Mouse (Mus musculus) liver, embryonic 14.5 days (tissue): Measurements from ENCODE around the gene Tmem81. TPM values are rescaled to one million over a fixed set of nuclear protein-coding genes. Genes with fewer than 3 reads are reported as not detected.

Experiments used
- ATAC-seq: fragments of 200-750 bp; cut with Nextera tagmentation; 2 replicates; pipeline ENCODE4 v1.8.0; 2017; ENCODE audit warnings: moderate number of reproducible peaks, mild to moderate bottlenecking, moderate library complexity; ENCODE audit not compliant: insufficient read depth
- DNase-seq, 3 experiments: peaks; one replicate each; pipeline ENCODE4 v3.0.0-alpha.2; 2012 to 2013; ENCODE audit warnings: low read depth in 3 of 3, low spot score in 3 of 3
- H3K27ac ChIP-seq: fragments of 300-500 bp; sonication (generic); 2 replicates; pipeline ENCODE4 v1.5.1; 2014; ENCODE audit warnings: moderate library complexity, mild to moderate bottlenecking, control low read depth, inconsistent platforms
- H3K27me3 ChIP-seq: fragments of 300-500 bp; sonication (generic); 2 replicates; pipeline ENCODE4 v1.6.1; 2014; ENCODE audit warnings: mild to moderate bottlenecking, low read length, moderate library complexity; ENCODE audit not compliant: control insufficient read depth, insufficient read depth
- H3K36me3 ChIP-seq: fragments of 300-500 bp; sonication (generic); replicated peaks from 2 replicates; pipeline ENCODE4 v1.6.1; 2014; ENCODE audit warnings: low read depth; ENCODE audit not compliant: control insufficient read depth, insufficient read depth
- H3K4me1 ChIP-seq, 2 experiments: fragments of 200-500 bp in 1 of 2; fragments of 300-500 bp in 1 of 2; sonication (generic) in 1 of 2; replicated peaks; 2 replicates each; pipeline ENCODE4 v1.6.1; 2012 to 2014; ENCODE audit warnings: antibody characterized with exemption in 1 of 2, inconsistent platforms in 1 of 2, low read length in 1 of 2; ENCODE audit not compliant: control insufficient read depth in 2 of 2, insufficient read depth in 2 of 2
- H3K4me2 ChIP-seq: fragments of 300-500 bp; sonication (generic); 2 replicates; pipeline ENCODE4 v1.6.1; 2014; ENCODE audit warnings: low read depth, mild to moderate bottlenecking, control low read depth, moderate library complexity
- H3K4me3 ChIP-seq, 2 experiments: fragments of 200-500 bp in 1 of 2; fragments of 300-500 bp in 1 of 2; sonication (generic) in 1 of 2; 2 replicates each; pipeline ENCODE4 v1.5.1; 2012 to 2014; ENCODE audit warnings: low read depth in 2 of 2, low read length in 2 of 2, mild to moderate bottlenecking in 2 of 2, control low read depth in 1 of 2, inconsistent platforms in 1 of 2, moderate library complexity in 1 of 2; ENCODE audit not compliant: insufficient read depth in 1 of 2
- H3K9ac ChIP-seq: fragments of 300-500 bp; sonication (generic); replicated peaks from 2 replicates; pipeline ENCODE4 v1.6.1; 2014; ENCODE audit warnings: mild to moderate bottlenecking, control low read depth, moderate library complexity
- H3K9me3 ChIP-seq: fragments of 300-500 bp; sonication (generic); 2 replicates; pipeline ENCODE4 v1.6.1; 2016; ENCODE audit warnings: low read length, mixed read lengths; ENCODE audit not compliant: control insufficient read depth
- CTCF ChIP-seq: IDR thresholded peaks from 2 replicates; pipeline ENCODE4 v1.5.1; 2016; ENCODE audit warnings: antibody characterized with exemption, low read depth, control low read depth
- EP300 ChIP-seq: IDR thresholded peaks from 2 replicates; pipeline ENCODE4 v1.6.1; 2016; ENCODE audit warnings: antibody characterized with exemption, low read depth
- WGBS: fragments of 180-500 bp; shearing (Covaris S2); extraction: QIAGEN DNeasy Blood & Tissue Kit; methylation state at CpG from one replicate; pipeline ENCODE4 v1.1.7; 2014; ENCODE audit not compliant: insufficient replicate concordance; 5-methylcytosine and 5-hydroxymethylcytosine counted together
- polyA plus RNA-seq, 2 experiments: library from polyadenylated mRNA; depleted of rRNA in 1 of 2; stranded (reverse) in 1 of 2; unstranded in 1 of 2; fragments of >200 nt; fragmentation: Nextera tagmentation in 1 of 2; extraction: Ambion mirVana in 1 of 2; gene quantifications; 2 replicates each; pipeline versions ENCODE4 v1.2.1 to v1.2.3; 2012 to 2014

Gene Tmem81
- polyA plus RNA-seq, 2 experiments = 0.88 to 1.3 TPM

DNA sequence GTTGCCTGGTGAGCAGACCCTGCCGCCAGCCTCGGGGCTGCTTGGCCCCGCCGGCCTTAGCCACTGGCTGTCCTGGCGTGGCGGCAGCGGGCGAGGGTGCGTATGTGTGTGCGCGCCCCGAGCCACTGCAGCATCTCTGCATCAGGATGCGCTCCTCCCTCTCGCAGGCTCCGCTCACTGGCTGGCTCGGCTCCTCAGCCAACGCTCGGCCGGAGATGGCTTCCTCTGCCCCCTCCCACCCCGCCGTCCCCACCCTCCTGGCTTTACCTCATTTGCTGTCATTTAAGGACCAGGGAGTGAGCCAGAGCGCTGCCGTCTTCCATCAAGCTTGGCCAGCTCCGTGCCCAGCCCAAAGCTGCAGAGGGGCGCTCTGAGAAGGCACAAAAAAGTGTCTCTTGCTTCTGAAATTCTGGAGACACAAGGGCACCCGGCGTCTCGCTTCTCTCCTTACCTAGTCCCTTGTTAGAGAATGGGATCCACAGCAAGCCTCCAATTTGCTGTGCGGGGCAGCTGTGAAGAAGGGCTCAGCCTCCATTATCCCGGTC, 36.8 kb downstream of the Tmem81 start, which contains the start of gene Cntn2:
Gene Cntn2 (minus strand): TSS at position 495 of the 545 bp plus-strand sequence.
- no peak for DNase-seq
- H3K27ac ChIP-seq = no peak within 1 kb of the TSS
- TF ChIP-seq CTCF (no peak), EP300 (no peak)
- no peak for ATAC-seq
- no peaks in the 10 kb centered on the region for H3K9me3 ChIP-seq
- no peak within 1 kb of the TSS for H3K9ac ChIP-seq
- no peaks in the 10 kb centered on the region for H3K4me1 ChIP-seq
- peaks cover 32% of the 10 kb centered on the region for H3K27me3 ChIP-seq
- no peak within 1 kb of the TSS for H3K4me3 ChIP-seq
- 5% methylated on average over 28 of the region's 30 CpGs for WGBS
- H3K36me3 ChIP-seq = no peaks in the 10 kb centered on the region
- H3K4me2 ChIP-seq = no peak within 1 kb of the TSS

DNA sequence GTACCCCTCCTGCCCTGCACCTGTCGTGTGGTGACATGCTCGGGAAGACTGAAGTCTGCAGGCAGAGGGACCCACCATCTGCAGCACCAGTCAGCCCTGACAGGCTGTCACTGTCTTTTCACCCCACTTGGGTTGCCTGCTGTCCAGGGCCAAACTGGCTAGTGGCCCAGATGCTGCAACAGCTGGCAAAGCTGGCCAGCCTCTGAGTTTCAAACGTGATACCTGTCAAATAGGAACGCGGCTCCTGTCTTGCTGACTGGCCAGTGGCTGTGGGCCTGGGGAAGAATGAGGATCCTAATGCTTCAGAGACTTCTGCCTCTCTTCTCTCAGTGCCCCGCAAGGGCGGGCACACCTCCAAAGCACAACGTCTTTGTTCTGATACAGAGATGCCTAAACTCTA, 37.8 kb downstream of the Tmem81 start:
- ATAC-seq (no peak), DNase-seq (no peak)
- TF ChIP-seq EP300 (no peak), CTCF (no peak)
- no peak overlapping the region for H3K4me3 ChIP-seq
- no peaks in the 10 kb centered on the region for H3K4me1 ChIP-seq
- H3K27me3 ChIP-seq = peaks cover 32% of the 10 kb centered on the region
- no peak overlapping the region for H3K9ac ChIP-seq
- no peak overlapping the region for H3K4me2 ChIP-seq
- 45% methylated on average over 8 of the region's 8 CpGs for WGBS
- no peaks in the 10 kb centered on the region for H3K9me3 ChIP-seq
- no peaks in the 10 kb centered on the region for H3K36me3 ChIP-seq
- no peak overlapping the region for H3K27ac ChIP-seq

DNA sequence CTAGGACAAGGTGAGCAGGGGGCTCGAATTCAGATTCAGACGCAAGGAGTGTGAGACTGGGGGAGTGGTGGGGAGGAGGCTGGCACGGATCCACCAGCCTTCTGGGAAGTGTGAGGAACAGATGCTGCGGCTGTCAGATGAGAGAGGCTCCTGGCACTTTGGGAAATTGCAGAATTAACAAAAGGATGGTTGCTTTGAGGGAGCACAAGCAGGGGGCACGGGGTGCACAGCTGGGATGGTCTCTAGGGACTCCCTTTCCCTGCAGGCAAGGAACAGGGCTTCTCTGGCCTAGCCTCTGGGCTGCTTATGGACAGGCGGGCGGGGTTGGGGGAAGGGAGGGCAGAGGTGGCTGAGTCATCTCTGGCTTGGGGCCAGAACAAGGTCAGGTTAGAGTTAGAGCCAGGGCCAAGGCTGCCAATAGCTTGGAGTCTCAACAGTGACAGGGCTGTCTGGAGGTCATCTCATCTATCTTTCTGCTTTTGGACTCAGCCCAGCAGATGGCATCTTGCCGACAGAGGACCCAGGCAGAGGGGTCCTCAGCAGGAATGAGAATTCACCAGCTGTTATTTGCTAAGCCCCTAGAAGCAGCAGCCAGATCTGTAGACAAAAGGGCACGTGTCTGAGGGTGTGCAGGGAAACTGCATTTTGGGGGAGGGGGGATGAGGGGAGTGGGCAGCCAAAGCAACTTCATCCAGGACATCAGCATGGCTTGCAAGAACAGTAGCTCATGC, 52.0 kb downstream of the Tmem81 start:
- TF ChIP-seq CTCF = no peak
- no peak for TF ChIP-seq EP300
- Histone ChIP-seq H3K4me3 (no peak overlapping the region), H3K4me2 (no peak overlapping the region), H3K27me3 (no peaks in the 10 kb centered on the region), H3K9me3 (no peaks in the 10 kb centered on the region), H3K9ac (no peak overlapping the region), H3K27ac (no peak overlapping the region), H3K4me1 (peaks cover 0 to 2% of the 10 kb centered on the region in 2 experiments; a peak in 2 of 4 replicates), H3K36me3 (no peaks in the 10 kb centered on the region)
- no peak for ATAC-seq
- WGBS = 26% methylated on average over 9 of the region's 9 CpGs
- DNase-seq = no peak

Other genes with a start within 250 kb of the Tmem81 start
- gene Klhdc8a, start 207.6 kb upstream of the Tmem81 start, polyA plus RNA-seq (2012; rRNA removed) = 0.01 and 0.04 TPM in 2 replicates
- 0.03 and 0.13 TPM in 2 replicates for gene Klhdc8a, start 207.6 kb upstream of the Tmem81 start, polyA plus RNA-seq (2014; fragmentation: Nextera tagmentation; extraction: Ambion mirVana)
- 1.0 and 1.2 TPM in 2 replicates for gene Nuak2, start 190.1 kb upstream of the Tmem81 start, polyA plus RNA-seq (2012; rRNA removed)
- 2.0 and 2.1 TPM in 2 replicates for gene Nuak2, start 190.1 kb upstream of the Tmem81 start, polyA plus RNA-seq (2014; fragmentation: Nextera tagmentation; extraction: Ambion mirVana)
- gene Tmcc2, start 114.9 kb upstream of the Tmem81 start, polyA plus RNA-seq (2012; rRNA removed) = 327 and 335 TPM in 2 replicates
- gene Tmcc2, start 114.9 kb upstream of the Tmem81 start, polyA plus RNA-seq (2014; fragmentation: Nextera tagmentation; extraction: Ambion mirVana) = 285 and 306 TPM in 2 replicates
- 3.3 and 4.0 TPM in 2 replicates for gene Dstyk, start 88.7 kb upstream of the Tmem81 start, polyA plus RNA-seq (2012; rRNA removed)
- gene Dstyk, start 88.7 kb upstream of the Tmem81 start, polyA plus RNA-seq (2014; fragmentation: Nextera tagmentation; extraction: Ambion mirVana) = 3.6 TPM in 2 replicates
- 13.0 and 16.3 TPM in 2 replicates for gene Rbbp5, start 28.9 kb upstream of the Tmem81 start, polyA plus RNA-seq (2012; rRNA removed)
- 19.9 and 20.0 TPM in 2 replicates for gene Rbbp5, start 28.9 kb upstream of the Tmem81 start, polyA plus RNA-seq (2014; fragmentation: Nextera tagmentation; extraction: Ambion mirVana)
- 0.02 and 0.17 TPM in 2 replicates for gene Cntn2, start 37.0 kb downstream of the Tmem81 start, polyA plus RNA-seq (2012; rRNA removed)
- 0.05 TPM in 1 of 2 replicates, not detected in the other for gene Cntn2, start 37.0 kb downstream of the Tmem81 start, polyA plus RNA-seq (2014; fragmentation: Nextera tagmentation; extraction: Ambion mirVana)
- 0.01 and 0.10 TPM in 2 replicates for gene Nfasc, start 235.6 kb downstream of the Tmem81 start, polyA plus RNA-seq (2012; rRNA removed)
- 0.05 and 0.08 TPM in 2 replicates for gene Nfasc, start 235.6 kb downstream of the Tmem81 start, polyA plus RNA-seq (2014; fragmentation: Nextera tagmentation; extraction: Ambion mirVana)